Mouse (Mus musculus): ENCODE data around the gene 2210011C24Rik. TPM values are rescaled to one million over a fixed set of nuclear protein-coding genes. Genes with fewer than 3 reads are reported as not detected.

Gene 2210011C24Rik
- polyA plus RNA-seq (2012; fragmentation: generic; extraction: Trizol), result 1 to 10 TPM in 1 of 2 experiments, under 1 TPM in 1; 0.66 to 3.2 TPM

GRCm38 (mm10) chr8:84011705-84012498, at the start of gene 2210011C24Rik:
Gene 2210011C24Rik, minus strand, starts transcription at chr8:84012171.

GRCm38 (mm10) chr8:84044900-84045299, 32.9 kb upstream of the 2210011C24Rik start, which contains the start of gene Rln3:
Gene Rln3, minus strand, starts transcription at chr8:84045000.

GRCm38 (mm10) chr8:84042066-84042947, 30.3 kb upstream of the 2210011C24Rik start, which contains the start of gene Il27ra:
Gene Il27ra, minus strand, starts transcription at chr8:84042589.

GRCm38 (mm10) chr8:84021096-84021495, 9.1 kb upstream of the 2210011C24Rik start, which contains the start of gene Palm3:
Gene Palm3, plus strand, starts transcription at chr8:84021471.

GRCm38 (mm10) chr8:84001281-84002000, 10.5 kb downstream of the 2210011C24Rik start, which contains the start of gene 1700067K01Rik:
Gene 1700067K01Rik, plus strand, starts transcription at chr8:84001502.

GRCm38 (mm10) chr8:83997511-83998141, 14.3 kb downstream of the 2210011C24Rik start, which contains the start of gene Samd1:
Gene Samd1, plus strand, starts transcription at chr8:83997672.

GRCm38 (mm10) chr8:83972150-83973120, 39.5 kb downstream of the 2210011C24Rik start, which contains the start of gene Prkaca:
Gene Prkaca, plus strand, starts transcription at chr8:83972993.

Other genes starting within 250 kb of the 2210011C24Rik start
- 10 to 100 TPM in 1 of 2 experiments, 1 to 10 TPM in 1; 2.6 to 18.1 TPM for gene Adgrl1, start 112.1 kb downstream of the 2210011C24Rik start, polyA plus RNA-seq (2012; fragmentation: generic; extraction: Trizol)
- under 1 TPM; 0.02 to 0.17 TPM for gene Gm10644, start 57.0 kb downstream of the 2210011C24Rik start, polyA plus RNA-seq (2012; fragmentation: generic; extraction: Trizol)
- gene Asf1b, start 56.7 kb downstream of the 2210011C24Rik start, polyA plus RNA-seq (2012; fragmentation: generic; extraction: Trizol), result 10 to 100 TPM; 26.5 to 32.4 TPM
- gene Prkaca, start 39.2 kb downstream of the 2210011C24Rik start, polyA plus RNA-seq (2012; fragmentation: generic; extraction: Trizol), result 10 to 100 TPM; 46.8 to 89.9 TPM
- gene Samd1, start 14.5 kb downstream of the 2210011C24Rik start, polyA plus RNA-seq (2012; fragmentation: generic; extraction: Trizol), result 10 to 100 TPM; 23.7 to 43.3 TPM
- gene 1700067K01Rik, start 10.7 kb downstream of the 2210011C24Rik start, polyA plus RNA-seq (2012; fragmentation: generic; extraction: Trizol), result under 1 TPM; 0.08 to 0.60 TPM
- gene Palm3, start 9.3 kb upstream of the 2210011C24Rik start, polyA plus RNA-seq (2012; fragmentation: generic; extraction: Trizol), result under 1 TPM; 0.08 to 0.14 TPM
- under 1 TPM in 1 of 2 experiments, not detected in 1; 0.01 TPM for gene Il27ra, start 30.4 kb upstream of the 2210011C24Rik start, polyA plus RNA-seq (2012; fragmentation: generic; extraction: Trizol)
- gene Rln3, start 32.8 kb upstream of the 2210011C24Rik start, polyA plus RNA-seq (2012; fragmentation: generic; extraction: Trizol), result not detected
- gene Gm10643, start 53.0 kb upstream of the 2210011C24Rik start, polyA plus RNA-seq (2012; fragmentation: generic; extraction: Trizol), result 1 to 10 TPM in 1 of 2 experiments, under 1 TPM in 1; 0.18 to 1.1 TPM
- gene Rfx1, start 54.7 kb upstream of the 2210011C24Rik start, polyA plus RNA-seq (2012; fragmentation: generic; extraction: Trizol), result 10 to 100 TPM in 1 of 2 experiments, 1 to 10 TPM in 1; 5.9 to 13.7 TPM
- gene Dcaf15, start 92.6 kb upstream of the 2210011C24Rik start, polyA plus RNA-seq (2012; fragmentation: generic; extraction: Trizol), result 10 to 100 TPM; 25.8 to 33.2 TPM
- 10 to 100 TPM in 1 of 2 experiments, 1 to 10 TPM in 1; 5.4 to 12.8 TPM for gene Podnl1, start 113.8 kb upstream of the 2210011C24Rik start, polyA plus RNA-seq (2012; fragmentation: generic; extraction: Trizol)
- 10 to 100 TPM; 37.0 to 44.8 TPM for gene Cc2d1a, start 135.8 kb upstream of the 2210011C24Rik start, polyA plus RNA-seq (2012; fragmentation: generic; extraction: Trizol)
- gene 4930432K21Rik, start 135.9 kb upstream of the 2210011C24Rik start, polyA plus RNA-seq (2012; fragmentation: generic; extraction: Trizol), result 1 to 10 TPM in 1 of 2 experiments, under 1 TPM in 1; 0.60 to 1.3 TPM
- 1 to 10 TPM; 1.2 to 2.4 TPM for gene Nanos3, start 173.0 kb upstream of the 2210011C24Rik start, polyA plus RNA-seq (2012; fragmentation: generic; extraction: Trizol)
- gene Zswim4, start 224.9 kb upstream of the 2210011C24Rik start, polyA plus RNA-seq (2012; fragmentation: generic; extraction: Trizol), result 1 to 10 TPM; 3.2 to 8.1 TPM
- gene D8Ertd738e, start 237.5 kb upstream of the 2210011C24Rik start, polyA plus RNA-seq (2012; fragmentation: generic; extraction: Trizol), result 100 to 1,000 TPM; 269 to 302 TPM
- gene Mri1, start 245.2 kb upstream of the 2210011C24Rik start, polyA plus RNA-seq (2012; fragmentation: generic; extraction: Trizol), result 10 to 100 TPM; 12.3 to 34.7 TPM

All from C3H10T1/2 (cell line).